Mouse (Mus musculus) forebrain, postnatal 0 days (tissue): ENCODE results near the gene Cacna1d. TPM values are rescaled to one million over a fixed set of nuclear protein-coding genes. Genes with fewer than 3 reads are reported as not detected.

Experiments
- ATAC-seq: fragments of 200-750 bp; cut with Nextera tagmentation; 2 replicates; pipeline ENCODE4 v1.8.0; 2017; ENCODE audit warnings: mild to moderate bottlenecking, moderate library complexity
- DNase-seq: peaks from one replicate; pipeline ENCODE4 v3.0.0-alpha.2; 2015
- H3K27ac ChIP-seq: fragments of 300-500 bp; sonication (generic); 2 replicates; pipeline ENCODE4 v1.5.1; 2014; ENCODE audit warnings: low read depth, mild to moderate bottlenecking, antibody characterized with exemption, low read length, moderate library complexity, mixed read lengths
- H3K27me3 ChIP-seq: fragments of 300-500 bp; sonication (generic); 2 replicates; pipeline ENCODE4 v1.6.1; 2014; ENCODE audit warnings: mild to moderate bottlenecking, low read length, mixed read lengths; ENCODE audit not compliant: insufficient read depth
- H3K36me3 ChIP-seq: fragments of 300-500 bp; sonication (generic); 2 replicates; pipeline ENCODE4 v1.6.1; 2014; ENCODE audit warnings: mild to moderate bottlenecking, moderate library complexity; ENCODE audit not compliant: insufficient read depth
- H3K4me1 ChIP-seq: fragments of 300-500 bp; sonication (generic); 2 replicates; pipeline ENCODE4 v1.6.1; 2014; ENCODE audit warnings: antibody characterized with exemption; ENCODE audit not compliant: insufficient read depth
- H3K4me2 ChIP-seq: fragments of 300-500 bp; sonication (generic); 2 replicates; pipeline ENCODE4 v1.6.1; 2014; ENCODE audit warnings: low read depth, mild to moderate bottlenecking, moderate library complexity
- H3K4me3 ChIP-seq: fragments of 300-500 bp; sonication (generic); 2 replicates; pipeline ENCODE4 v1.5.1; 2014; ENCODE audit warnings: low read depth, low read length, mixed read lengths
- H3K9ac ChIP-seq: fragments of 300-500 bp; sonication (generic); 2 replicates; pipeline ENCODE4 v1.6.1; 2014; ENCODE audit warnings: mild to moderate bottlenecking
- H3K9me3 ChIP-seq: fragments of 300-500 bp; sonication (generic); 2 replicates; pipeline ENCODE4 v1.6.1; 2016; ENCODE audit warnings: low read length
- CTCF ChIP-seq: sonication (generic); IDR thresholded peaks from 2 replicates; pipeline ENCODE4 v1.5.1; 2016; ENCODE audit warnings: antibody characterized with exemption, control low read depth, low read depth
- WGBS: fragments of 180-500 bp; shearing (Covaris S2); extraction: QIAGEN DNeasy Blood & Tissue Kit; methylation state at CpG from one replicate; pipeline ENCODE4 v1.1.7; 2014; 5-methylcytosine and 5-hydroxymethylcytosine counted together
- polyA plus RNA-seq: library from polyadenylated mRNA; unstranded; fragments of >200 nt; fragmentation: Nextera tagmentation; extraction: Ambion mirVana; gene quantifications from 2 replicates; pipeline ENCODE4 v1.2.1, GENCODE M21; 2015
- total RNA-seq: library from RNA; depleted of rRNA; stranded (reverse); fragments of >200 nt; gene quantifications from 2 replicates; pipeline ENCODE4 v1.2.3, GENCODE M21; 2014

Cacna1d gene
- total and polyA plus RNA-seq, 2 experiments from 2014 or later = 7.2 to 31.3 TPM

- no peaks in the 10 kb centered on the region for H3K9me3 ChIP-seq
- H3K36me3 ChIP-seq = no peaks in the 10 kb centered on the region
- no peak overlapping the region for H3K27ac ChIP-seq
- no peaks in the 10 kb centered on the region for H3K4me1 ChIP-seq
- no peaks in the 10 kb centered on the region for H3K27me3 ChIP-seq
- ATAC-seq (no peak), DNase-seq (no peak)
- no peak overlapping the region for H3K4me3 ChIP-seq
- no peak for TF ChIP-seq CTCF
- no peak overlapping the region for H3K9ac ChIP-seq
- H3K4me2 ChIP-seq = no peak overlapping the region
- WGBS = 91% methylated on average over 5 of the region's 5 CpGs
Measured at GRCm38 (mm10) chr14:30324994-30325393, 166.3 kb downstream of the Cacna1d start.

GRCm38 (mm10) chr14:30318715-30319437, 172.4 kb downstream of the Cacna1d start:
- Histone ChIP-seq H3K27me3 (no peaks in the 10 kb centered on the region), H3K36me3 (no peaks in the 10 kb centered on the region), H3K27ac (no peak overlapping the region), H3K4me3 (no peak overlapping the region), H3K4me2 (no peak overlapping the region), H3K9ac (no peak overlapping the region), H3K9me3 (no peaks in the 10 kb centered on the region), H3K4me1 (no peaks in the 10 kb centered on the region)
- ATAC-seq = no peak
- no peak for TF ChIP-seq CTCF
- WGBS = 87% methylated on average over 9 of the region's 9 CpGs
- no peak for DNase-seq

- H3K27ac ChIP-seq = no peak overlapping the region
- H3K4me3 ChIP-seq = no peak overlapping the region
- ATAC-seq (no peak), DNase-seq (no peak)
- H3K36me3 ChIP-seq = no peaks in the 10 kb centered on the region
- no peaks in the 10 kb centered on the region for H3K4me1 ChIP-seq
- no peak overlapping the region for H3K9ac ChIP-seq
- no peak overlapping the region for H3K4me2 ChIP-seq
- H3K9me3 ChIP-seq = no peaks in the 10 kb centered on the region
- WGBS = 77% methylated on average over 12 of the region's 12 CpGs
- no peak for TF ChIP-seq CTCF
- H3K27me3 ChIP-seq = no peaks in the 10 kb centered on the region
Measured at GRCm38 (mm10) chr14:30318293-30318692, 173.0 kb downstream of the Cacna1d start.

DNA sequence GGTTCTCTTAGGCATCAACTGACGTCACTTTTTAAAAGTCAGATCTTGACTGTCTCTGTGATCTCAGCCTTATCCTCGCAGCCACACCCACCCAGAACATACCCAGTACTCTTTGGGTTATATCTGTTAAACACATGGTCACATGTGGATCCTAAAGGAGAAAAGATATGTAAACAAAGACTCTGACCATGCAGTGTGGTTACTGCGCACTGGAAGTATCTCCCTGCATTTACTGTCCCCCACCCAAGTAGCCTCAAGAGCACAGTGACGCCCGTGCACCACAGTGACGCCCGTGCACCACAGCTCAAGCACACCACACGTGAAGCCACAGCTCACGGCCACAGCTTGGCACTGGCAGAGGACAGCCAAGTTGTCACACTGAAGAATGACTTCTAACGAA, 173.6 kb downstream of the Cacna1d start:
- Histone ChIP-seq H3K27me3 (no peaks in the 10 kb centered on the region), H3K9ac (no peak overlapping the region), H3K36me3 (no peaks in the 10 kb centered on the region), H3K4me1 (no peaks in the 10 kb centered on the region), H3K27ac (no peak overlapping the region), H3K4me2 (no peak overlapping the region), H3K4me3 (no peak overlapping the region), H3K9me3 (no peaks in the 10 kb centered on the region)
- TF ChIP-seq CTCF = no peak
- DNase-seq = no peak
- no peak for ATAC-seq
- WGBS = 87% methylated on average over 10 of the region's 10 CpGs

GRCm38 (mm10) chr14:30311206-30311889, 179.9 kb downstream of the Cacna1d start:
- Histone ChIP-seq H3K4me1 (no peaks in the 10 kb centered on the region), H3K36me3 (no peaks in the 10 kb centered on the region), H3K9me3 (no peaks in the 10 kb centered on the region), H3K9ac (no peak overlapping the region), H3K4me2 (no peak overlapping the region), H3K27me3 (no peaks in the 10 kb centered on the region), H3K4me3 (no peak overlapping the region), H3K27ac (no peak overlapping the region)
- ATAC-seq (no peak), DNase-seq (no peak)
- WGBS = 80% methylated on average over 13 of the region's 13 CpGs
- no peak for TF ChIP-seq CTCF

DNA sequence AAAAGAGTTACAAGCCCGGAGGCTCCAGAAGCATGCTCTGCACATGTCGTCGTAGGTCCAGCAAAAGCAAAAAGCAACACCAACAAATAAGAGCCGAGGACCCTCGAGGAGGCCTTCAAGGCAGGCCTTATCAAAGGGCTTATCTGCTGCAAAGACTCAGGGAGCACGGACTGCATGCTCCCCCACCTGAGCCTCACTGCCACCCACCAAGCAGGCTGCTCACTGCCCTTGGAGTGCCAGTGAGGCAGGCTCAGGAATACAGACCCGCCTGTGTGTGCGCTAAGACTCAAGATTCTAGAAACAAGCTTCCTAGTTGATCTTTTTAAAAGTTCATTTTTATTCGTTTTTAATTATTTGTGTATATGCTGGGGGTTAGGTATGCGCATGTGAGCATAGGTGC, 181.0 kb downstream of the Cacna1d start:
- WGBS = 92% methylated on average over 10 of the region's 10 CpGs
- no peak overlapping the region for H3K27ac ChIP-seq
- no peak for ATAC-seq

DNA sequence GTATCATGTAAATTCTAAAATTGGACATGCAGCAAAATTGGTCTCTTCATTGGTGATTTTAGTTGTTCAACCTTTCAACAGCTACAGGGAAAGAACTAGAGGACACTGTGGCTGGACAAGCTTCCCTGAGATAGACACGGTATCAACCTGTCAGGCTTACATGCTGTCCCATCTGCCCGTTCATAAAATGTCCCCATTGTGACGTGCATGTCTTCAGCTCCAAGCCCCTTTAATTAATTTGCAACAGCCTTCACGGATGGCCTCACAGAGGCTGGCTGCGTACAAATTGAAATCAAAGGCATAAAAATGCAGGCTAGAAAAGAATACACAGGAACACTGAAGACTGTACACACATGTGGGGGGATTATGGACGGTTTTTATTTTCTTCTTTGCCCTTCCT, 185.0 kb downstream of the Cacna1d start:
- 51% methylated on average over 6 of the region's 6 CpGs for WGBS
- Histone ChIP-seq H3K4me3 (no peak overlapping the region), H3K9ac (no peak overlapping the region), H3K27ac (no peak overlapping the region), H3K4me1 (no peaks in the 10 kb centered on the region), H3K36me3 (no peaks in the 10 kb centered on the region), H3K4me2 (no peak overlapping the region), H3K9me3 (no peaks in the 10 kb centered on the region), H3K27me3 (no peaks in the 10 kb centered on the region)
- no peak for DNase-seq
- TF ChIP-seq CTCF = no peak
- ATAC-seq = no peak

More for the DNA sequence above, 181.0 kb downstream of the Cacna1d start:
- H3K4me2 ChIP-seq = no peak overlapping the region
- no peaks in the 10 kb centered on the region for H3K9me3 ChIP-seq
- H3K9ac ChIP-seq = no peak overlapping the region
- H3K36me3 ChIP-seq = no peaks in the 10 kb centered on the region
- H3K4me3 ChIP-seq = no peak overlapping the region
- no peak for DNase-seq
- TF ChIP-seq CTCF = no peak
- H3K4me1 ChIP-seq = no peaks in the 10 kb centered on the region
- H3K27me3 ChIP-seq = no peaks in the 10 kb centered on the region
